Mouse (Mus musculus) liver, embryonic 14.5 days (tissue): Measurements from ENCODE around the gene Iqce.

Experiments
- CTCF ChIP-seq: IDR thresholded peaks from 2 replicates; pipeline ENCODE4 v1.5.1; 2016; ENCODE audit warnings: antibody characterized with exemption, low read depth, control low read depth
- EP300 ChIP-seq: IDR thresholded peaks from 2 replicates; pipeline ENCODE4 v1.6.1; 2016; ENCODE audit warnings: antibody characterized with exemption, low read depth

DNA sequence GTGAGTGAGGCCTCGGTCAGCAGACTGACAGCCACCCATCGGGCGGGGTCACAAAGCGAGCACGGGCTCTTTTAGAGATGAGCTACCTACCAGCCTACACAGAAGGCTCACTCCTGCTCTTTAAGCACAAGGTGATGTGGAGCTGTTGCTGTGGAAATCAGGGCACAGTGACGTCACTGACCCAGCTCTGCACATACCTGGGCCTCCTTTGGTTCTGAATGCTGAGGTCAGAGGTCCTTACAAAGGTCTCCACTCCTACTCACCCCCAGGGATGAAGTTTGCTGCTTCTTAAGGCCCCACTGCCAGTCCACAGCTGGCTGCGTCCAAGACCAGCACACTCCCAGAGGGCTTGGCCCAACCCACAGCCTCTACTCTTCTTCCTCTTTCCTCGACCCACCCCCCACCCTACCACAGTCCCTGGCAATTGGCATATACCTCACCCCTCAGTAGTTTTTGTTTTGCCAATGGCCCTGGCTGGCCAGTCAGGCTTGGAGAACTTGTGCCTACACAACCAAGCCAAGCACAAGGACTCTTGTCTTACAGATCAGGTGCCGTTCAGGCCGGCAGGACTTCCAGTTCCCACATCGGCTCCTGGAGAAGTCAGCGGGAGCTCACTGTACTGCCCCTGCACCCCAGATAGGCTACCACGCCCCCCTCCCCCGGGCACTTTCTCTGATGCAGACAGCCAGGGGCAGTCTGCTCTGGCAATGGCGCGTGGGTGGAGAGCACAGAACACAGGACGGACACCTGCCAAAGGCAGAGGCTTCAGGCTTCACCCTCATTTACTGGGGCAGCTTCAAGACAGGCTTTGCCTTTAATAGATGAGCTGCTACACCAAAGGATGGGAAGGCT, 39.2 kb downstream of the Iqce start:
- no peak for TF ChIP-seq CTCF
- no peak for TF ChIP-seq EP300
